In the genomic region with DNA sequence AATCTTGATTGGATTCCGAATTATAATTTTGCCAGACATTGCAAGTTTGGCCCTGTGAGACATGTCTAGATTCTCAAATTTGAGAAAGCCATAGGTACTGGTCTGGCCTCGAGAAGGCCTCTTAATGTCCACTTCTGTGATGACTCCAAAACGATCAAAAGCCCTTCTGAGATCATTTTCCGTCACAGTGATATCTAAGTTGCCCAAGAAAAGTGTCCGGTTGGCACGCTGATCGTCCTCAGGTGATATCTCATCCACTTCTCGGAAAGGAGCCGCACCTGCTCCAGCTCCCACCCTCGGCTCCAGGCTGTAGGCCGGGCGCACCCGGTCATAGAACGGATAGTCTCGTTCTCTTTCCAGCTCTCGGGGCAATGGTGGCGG, we compare ENCODE assay signal across 8 mouse cellular contexts. TPM values are rescaled to one million over a fixed set of nuclear protein-coding genes. Genes with fewer than 3 reads are reported as not detected.
DNase-seq lines count a peak whose midpoint lies in the region; ATAC-seq lines count a peak whose summit lies in the region.

No protein-coding gene starts in this region.

- ATAC-seq in kidney, embryonic 16.5 days (ENCODE audit: low FRiP score, low TSS enrichment), result no peak
- no peak for ATAC-seq in hindbrain, embryonic 14.5 days (ENCODE audit: low FRiP score)
- no peak for ATAC-seq in midbrain, embryonic 15.5 days (replicated peaks)

- peak overlapping the region; percentile 99 for H3K4me3 ChIP-seq in kidney, embryonic 16.5 days (ENCODE audit: low read length)
- peak overlapping the region; percentile 77 for H3K4me3 ChIP-seq in hindbrain, embryonic 14.5 days (replicated peaks; ENCODE audit: low read length)
- H3K4me3 ChIP-seq in midbrain, embryonic 15.5 days, result peak overlapping the region; percentile 78

- 18% methylated on average over 17 of the region's 17 CpGs for WGBS in kidney, embryonic 16.5 days
- WGBS in hindbrain, embryonic 14.5 days, result 21% methylated on average over 17 of the region's 17 CpGs
- 25% methylated on average over 17 of the region's 17 CpGs for WGBS in midbrain, embryonic 15.5 days

- no peaks in the 10 kb centered on the region for H3K9me3 ChIP-seq in kidney, embryonic 16.5 days (ENCODE audit: low read length)
- no peaks in the 10 kb centered on the region for H3K9me3 ChIP-seq in hindbrain, embryonic 14.5 days (ENCODE audit: control insufficient read depth, low read length)
- H3K9me3 ChIP-seq in midbrain, embryonic 15.5 days, result no peaks in the 10 kb centered on the region

- H3K36me3 ChIP-seq in kidney, embryonic 16.5 days (ENCODE audit: insufficient read depth, low read length), result peaks cover 18% of the 10 kb centered on the region
- peaks cover 25% of the 10 kb centered on the region for H3K36me3 ChIP-seq in hindbrain, embryonic 14.5 days (replicated peaks; ENCODE audit: control insufficient read depth, insufficient read depth)
- 0 out of 2 replicates have a peak, but pooled peaks cover 4% of the 10 kb centered on the region for H3K36me3 ChIP-seq in midbrain, embryonic 15.5 days (replicated peaks)

- DNase-seq in kidney, adult 18-20 months, result no peak
- DNase-seq in c-Kit-positive CD71-positive TER-119-positive erythroid progenitor cells, embryonic 14.5 days (ENCODE audit: low spot score), result peak; percentile 33
- DNase-seq in hindbrain, embryonic 14.5 days (ENCODE audit: low spot score), result no peak
- DNase-seq in adrenal gland, adult 18-20 months (ENCODE audit: low spot score in 2 of 2), result no peak
- no peak for DNase-seq in T-cell, adult 2 months (ENCODE audit: low spot score)
- DNase-seq in kidney, postnatal 14 days, result no peak

- peaks cover 23% of the 10 kb centered on the region for H3K4me1 ChIP-seq in kidney, embryonic 16.5 days (ENCODE audit: insufficient read depth, low read length)
- H3K4me1 ChIP-seq in hindbrain, embryonic 14.5 days (replicated peaks; ENCODE audit: control insufficient read depth, insufficient read depth, low read length), result peaks cover 34% of the 10 kb centered on the region
- H3K4me1 ChIP-seq in midbrain, embryonic 15.5 days, result peaks cover 38% of the 10 kb centered on the region

- H3K27ac ChIP-seq in kidney, embryonic 16.5 days (ENCODE audit: low read length), result no peak overlapping the region
- H3K27ac ChIP-seq in hindbrain, embryonic 14.5 days, result no peak overlapping the region
- H3K27ac ChIP-seq in midbrain, embryonic 15.5 days, result peak overlapping the region; percentile 88

- H3K4me2 ChIP-seq in kidney, embryonic 16.5 days (replicated peaks; ENCODE audit: low read depth, low read length), result peak overlapping the region; percentile 75
- H3K4me2 ChIP-seq in hindbrain, embryonic 14.5 days (replicated peaks), result peak overlapping the region; percentile 83
- peak overlapping the region; percentile 82 for H3K4me2 ChIP-seq in midbrain, embryonic 15.5 days

- no peaks in the 10 kb centered on the region for H3K27me3 ChIP-seq in kidney, embryonic 16.5 days (ENCODE audit: insufficient read depth, low read length)
- H3K27me3 ChIP-seq in hindbrain, embryonic 14.5 days (ENCODE audit: control insufficient read depth, insufficient read depth, low read length), result no peaks in the 10 kb centered on the region
- H3K27me3 ChIP-seq in midbrain, embryonic 15.5 days (replicated peaks), result no peaks in the 10 kb centered on the region

- H3K9ac ChIP-seq in kidney, embryonic 16.5 days (replicated peaks; ENCODE audit: low read length), result peak overlapping the region; percentile 96
- peak overlapping the region; percentile 80 for H3K9ac ChIP-seq in hindbrain, embryonic 14.5 days
- H3K9ac ChIP-seq in midbrain, embryonic 15.5 days, result peak overlapping the region; percentile 77

RNA-seq across cellular contexts. Expression of a gene that starts 1.7 kb away (rescaled TPM):
- 12.8 and 15.9 TPM in 2 replicates for polyA plus RNA-seq in kidney, embryonic 16.5 days (2015; fragmentation: Nextera tagmentation; extraction: Ambion mirVana)
- 7.7 and 8.2 TPM in 2 replicates for polyA plus RNA-seq in hindbrain, embryonic 14.5 days (2014; fragmentation: Nextera tagmentation; extraction: Ambion mirVana)
- 6.8 TPM in 2 replicates for polyA plus RNA-seq in midbrain, embryonic 15.5 days (2015; fragmentation: Nextera tagmentation; extraction: Ambion mirVana)
- 10 to 100 TPM; 35.4 to 42.5 TPM for total RNA-seq in adrenal gland, adult 18-20 months (2021)

RNA-seq across cellular contexts. Expression of a gene that starts 40.7 kb away (rescaled TPM):
- 13.4 and 13.6 TPM in 2 replicates for polyA plus RNA-seq in kidney, embryonic 16.5 days (2015; fragmentation: Nextera tagmentation; extraction: Ambion mirVana)
- 2.5 and 3.5 TPM in 2 replicates for polyA plus RNA-seq in hindbrain, embryonic 14.5 days (2014; fragmentation: Nextera tagmentation; extraction: Ambion mirVana)
- 2.3 and 2.8 TPM in 2 replicates for polyA plus RNA-seq in midbrain, embryonic 15.5 days (2015; fragmentation: Nextera tagmentation; extraction: Ambion mirVana)
- under 1 TPM; 0.35 to 0.53 TPM for total RNA-seq in adrenal gland, adult 18-20 months (2021)

RNA-seq across cellular contexts. Expression of a gene that starts 53.1 kb away (rescaled TPM):
- 204 and 224 TPM in 2 replicates for polyA plus RNA-seq in kidney, embryonic 16.5 days (2015; fragmentation: Nextera tagmentation; extraction: Ambion mirVana)
- polyA plus RNA-seq in hindbrain, embryonic 14.5 days (2014; fragmentation: Nextera tagmentation; extraction: Ambion mirVana), result 184 and 218 TPM in 2 replicates
- polyA plus RNA-seq in midbrain, embryonic 15.5 days (2015; fragmentation: Nextera tagmentation; extraction: Ambion mirVana), result 177 and 189 TPM in 2 replicates
- total RNA-seq in adrenal gland, adult 18-20 months (2021), result 10 to 100 TPM; 83.0 to 85.9 TPM
